Mouse (Mus musculus) left cerebral cortex, adult 11 months (tissue): Measurements from ENCODE around the gene Nsdhl.

ENCODE experiments used
- DNase-seq: peaks from one replicate; pipeline ENCODE4 v3.0.0; 2022; ENCODE audit warnings: low spot score

Gene Nsdhl

GRCm38 (mm10) chrX:73003110-73003509 lies 84.8 kb downstream of the Nsdhl start:
- no peak for DNase-seq

- no peak for DNase-seq
These were observed 87.3 kb downstream of the Nsdhl start for GRCm38 (mm10) chrX:73005678-73006077.

DNA sequence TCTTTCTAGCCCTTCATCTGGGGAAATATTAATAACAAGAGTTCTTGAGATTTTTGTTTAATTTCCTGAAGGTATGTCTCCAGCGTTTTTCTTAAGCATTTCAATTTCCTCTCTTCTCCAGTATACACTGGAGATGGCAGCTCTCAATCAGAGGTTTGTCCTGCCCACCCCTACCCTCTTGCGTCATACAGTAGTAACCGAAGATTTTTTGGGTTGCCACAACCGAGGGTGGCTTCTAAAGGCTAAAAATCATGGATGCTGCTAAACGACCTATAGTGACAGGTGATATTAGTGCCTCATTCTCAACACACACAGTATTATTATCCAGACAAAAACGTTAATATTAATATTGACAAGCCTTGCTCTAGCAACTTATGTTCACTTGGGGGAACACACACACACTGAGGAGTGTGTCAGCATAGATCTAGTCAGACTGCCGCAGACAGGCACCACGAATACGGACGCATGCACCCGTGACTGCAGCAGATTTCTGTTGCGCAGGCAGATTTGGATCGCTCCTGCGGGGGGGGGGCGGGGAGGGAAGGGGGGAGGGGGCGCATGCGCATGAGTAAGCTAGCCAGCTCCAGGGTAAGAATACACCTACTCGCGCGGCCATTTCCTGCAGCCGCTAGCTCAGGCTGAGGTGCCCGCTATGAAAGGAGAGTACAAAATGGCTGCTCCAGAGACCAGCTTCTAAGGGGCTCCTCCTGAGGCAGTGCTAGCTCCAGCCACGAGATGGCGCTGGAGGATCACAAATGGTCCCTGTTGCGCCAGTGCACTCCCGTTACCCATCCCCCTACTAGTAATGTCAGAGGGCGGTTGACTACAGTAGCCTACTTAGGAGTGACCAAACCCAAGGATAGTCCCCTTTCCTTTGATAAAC lies 89.5 kb downstream of the Nsdhl start:
- DNase-seq = peak; percentile 92
